Mouse (Mus musculus) CD8-positive naive resting alpha-beta T cell, adult 2 months (primary cell): ENCODE results near the gene Ikbke.

Source experiments
- DNase-seq, 2 experiments: peaks; one replicate each; pipeline ENCODE4 v3.0.0; 2022; ENCODE audit warnings: low read depth in 2 of 2, low spot score in 2 of 2

Gene Ikbke

GRCm38 (mm10) chr1:131242956-131243355 lies 36.5 kb downstream of the Ikbke start:
- DNase-seq, result no peak

- no peak for DNase-seq
Observed at GRCm38 (mm10) chr1:131239576-131240193, 39.7 kb downstream of the Ikbke start.

GRCm38 (mm10) chr1:131238931-131239381 lies 40.5 kb downstream of the Ikbke start:
- DNase-seq, result no peak

- no peak for DNase-seq
Observed at GRCm38 (mm10) chr1:131236077-131236476, 43.3 kb downstream of the Ikbke start.

GRCm38 (mm10) chr1:131233527-131233926 lies 45.9 kb downstream of the Ikbke start:
- DNase-seq, result no peak

- DNase-seq, result no peak
Observed at GRCm38 (mm10) chr1:131228659-131229058, 50.7 kb downstream of the Ikbke start.

- no peak for DNase-seq
Observed at GRCm38 (mm10) chr1:131228225-131228624, 51.2 kb downstream of the Ikbke start.

- DNase-seq, result no peak
Observed at GRCm38 (mm10) chr1:131224848-131225471, 54.4 kb downstream of the Ikbke start.

GRCm38 (mm10) chr1:131223345-131223744 lies 56.1 kb downstream of the Ikbke start:
- DNase-seq, result no peak

GRCm38 (mm10) chr1:131221822-131222590 lies 57.4 kb downstream of the Ikbke start:
- DNase-seq, result no peak

- DNase-seq, result no peak
Observed at GRCm38 (mm10) chr1:131218933-131219332, 60.5 kb downstream of the Ikbke start.

- DNase-seq, result no peak
Observed at GRCm38 (mm10) chr1:131213361-131213760, 66.0 kb downstream of the Ikbke start.

GRCm38 (mm10) chr1:131212956-131213355 lies 66.5 kb downstream of the Ikbke start:
- no peak for DNase-seq

GRCm38 (mm10) chr1:131211655-131212054 lies 67.8 kb downstream of the Ikbke start:
- DNase-seq, result no peak

GRCm38 (mm10) chr1:131209971-131210426 lies 69.4 kb downstream of the Ikbke start:
- no peak for DNase-seq

GRCm38 (mm10) chr1:131208800-131209199 lies 70.6 kb downstream of the Ikbke start:
- DNase-seq, result no peak

- DNase-seq, result no peak
Observed at GRCm38 (mm10) chr1:131208081-131208480, 71.3 kb downstream of the Ikbke start.

GRCm38 (mm10) chr1:131207531-131207930 lies 71.9 kb downstream of the Ikbke start:
- peak; percentile 79 to 87 for DNase-seq

GRCm38 (mm10) chr1:131206342-131206741 lies 73.1 kb downstream of the Ikbke start:
- no peak for DNase-seq

- DNase-seq, result peak; percentile 49 to 57
Observed at GRCm38 (mm10) chr1:131204461-131204860, 74.9 kb downstream of the Ikbke start.
